Mouse (Mus musculus) splenic B cell, adult 2 months (primary cell): ENCODE measurements at regions not wholly inside any gene's neighbourhood (a gene's known extent, or its start where the extent isn't known, plus 50 kb on each side); places are given as distances from the start of the nearest gene placed in this dataset.

ENCODE experiments used
- DNase-seq: peaks from one replicate; pipeline ENCODE4 v3.0.0-alpha.2; 2011; ENCODE audit warnings: low read depth, low spot score
- H3K27me3 ChIP-seq: 2 replicates; pipeline ENCODE4 v1.6.1; 2012; ENCODE audit warnings: mild to moderate bottlenecking, low read length, moderate library complexity, mixed read lengths; ENCODE audit not compliant: control insufficient read depth, poor library complexity, insufficient read depth, severe bottlenecking
- H3K36me3 ChIP-seq: 2 replicates; pipeline ENCODE4 v1.6.1; 2012; ENCODE audit warnings: mild to moderate bottlenecking, low read length, moderate library complexity, mixed read lengths; ENCODE audit not compliant: control insufficient read depth, poor library complexity, insufficient read depth, severe bottlenecking

DNA sequence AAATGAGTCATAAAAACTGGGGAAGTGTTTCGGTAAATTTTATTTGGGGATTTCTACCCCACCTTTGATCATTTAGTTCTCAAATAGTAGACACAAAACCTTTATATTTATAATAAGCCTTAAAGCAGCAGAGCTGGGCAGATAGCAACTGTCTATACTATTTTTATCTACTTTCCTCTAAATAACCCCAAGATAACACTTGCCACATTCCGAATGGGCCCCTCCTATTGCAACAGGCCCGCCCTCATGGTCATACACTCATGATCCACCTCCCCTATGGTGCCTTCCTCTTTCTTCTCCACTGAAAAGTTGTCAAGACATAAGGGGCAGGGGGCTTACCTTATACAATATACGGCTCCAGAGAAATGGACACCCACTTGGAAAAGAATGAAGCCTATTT is 195.5 kb upstream of the Atp2b1 start:
- DNase-seq: no peak
- Histone ChIP-seq H3K27me3 (no peaks in the 10 kb centered on the region), H3K36me3 (no peaks in the 10 kb centered on the region)

DNA sequence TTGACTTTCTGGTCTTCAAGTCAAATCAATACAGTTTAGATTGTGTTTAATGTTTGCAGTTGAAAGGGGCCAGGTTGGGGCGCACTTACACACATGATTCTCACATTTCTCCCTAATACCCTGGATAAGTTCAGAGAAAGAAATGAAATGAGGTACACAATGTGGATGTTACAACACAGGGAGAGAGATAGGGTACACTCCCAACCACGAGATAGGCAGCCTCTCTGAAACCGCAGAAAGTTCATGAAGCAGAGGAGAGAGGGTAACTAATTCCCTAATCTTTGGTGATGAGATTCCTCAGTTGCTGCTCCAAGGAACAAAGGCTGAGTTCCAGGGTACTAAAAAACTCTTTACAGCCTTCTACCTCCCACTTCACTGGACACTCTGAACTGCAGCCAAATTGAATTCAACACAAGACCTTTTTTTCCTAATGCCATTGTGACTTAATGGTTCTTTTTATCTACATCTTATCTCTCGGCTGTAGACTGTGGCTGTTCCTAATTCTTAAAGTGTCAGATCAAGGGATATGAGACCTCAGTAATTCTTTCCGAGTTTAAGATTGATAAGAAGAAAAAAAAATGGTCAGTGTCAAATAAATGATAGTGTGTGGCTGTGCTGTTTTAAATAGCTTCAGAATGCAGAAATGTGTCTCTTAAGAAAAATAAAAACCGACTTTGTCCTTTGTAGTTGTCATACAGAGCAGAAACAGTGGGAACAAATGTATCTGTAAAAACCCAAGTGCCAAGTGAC is 193.8 kb upstream of the Atp2b1 start:
- H3K36me3 ChIP-seq: no peaks in the 10 kb centered on the region
- no peak for DNase-seq
- H3K27me3 ChIP-seq: no peaks in the 10 kb centered on the region

DNA sequence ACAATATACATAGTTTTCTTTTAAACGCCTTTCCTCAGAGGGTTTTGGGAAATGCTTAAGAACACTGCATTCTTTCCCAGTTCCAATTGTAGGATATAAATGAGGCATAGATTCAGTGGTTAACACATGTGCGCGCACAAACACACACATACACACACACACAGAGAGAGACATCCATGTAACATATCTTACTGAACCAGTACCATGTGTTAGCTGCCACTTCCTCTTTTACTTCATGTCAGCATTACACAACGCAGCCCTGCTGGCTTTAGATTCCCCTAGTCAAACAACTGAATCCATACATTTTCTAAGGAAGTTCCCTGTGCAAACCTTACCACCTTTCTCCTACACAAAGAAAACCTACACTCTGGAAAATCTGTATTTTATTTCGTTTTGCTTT is 189.1 kb upstream of the Atp2b1 start:
- no peaks in the 10 kb centered on the region for H3K36me3 ChIP-seq
- peak; percentile 43 for DNase-seq

DNA sequence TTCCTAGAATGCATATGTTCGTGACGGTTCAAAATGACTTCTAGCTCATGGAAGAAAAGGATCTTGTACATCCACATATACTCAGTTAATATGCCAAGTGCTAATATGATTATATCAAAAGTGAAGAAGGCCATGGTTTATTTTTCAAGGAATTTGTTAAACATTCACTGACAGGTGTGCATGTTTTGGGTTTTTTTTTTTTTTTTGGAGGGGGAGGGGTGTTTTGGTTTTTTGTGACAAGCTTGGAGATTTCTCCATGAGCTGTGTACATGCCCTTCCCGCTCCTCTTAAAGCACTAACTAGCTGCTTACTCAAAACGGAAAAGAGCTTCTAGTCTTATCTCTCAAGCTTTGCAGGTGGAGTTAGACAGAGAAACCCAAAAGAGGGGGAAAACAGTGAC is 187.1 kb upstream of the Atp2b1 start:
- Histone ChIP-seq H3K36me3 (no peaks in the 10 kb centered on the region), H3K27me3 (no peaks in the 10 kb centered on the region)
- DNase-seq: no peak

More for the DNA sequence above, 189.1 kb upstream of the Atp2b1 start:
- H3K27me3 ChIP-seq: no peaks in the 10 kb centered on the region

DNA sequence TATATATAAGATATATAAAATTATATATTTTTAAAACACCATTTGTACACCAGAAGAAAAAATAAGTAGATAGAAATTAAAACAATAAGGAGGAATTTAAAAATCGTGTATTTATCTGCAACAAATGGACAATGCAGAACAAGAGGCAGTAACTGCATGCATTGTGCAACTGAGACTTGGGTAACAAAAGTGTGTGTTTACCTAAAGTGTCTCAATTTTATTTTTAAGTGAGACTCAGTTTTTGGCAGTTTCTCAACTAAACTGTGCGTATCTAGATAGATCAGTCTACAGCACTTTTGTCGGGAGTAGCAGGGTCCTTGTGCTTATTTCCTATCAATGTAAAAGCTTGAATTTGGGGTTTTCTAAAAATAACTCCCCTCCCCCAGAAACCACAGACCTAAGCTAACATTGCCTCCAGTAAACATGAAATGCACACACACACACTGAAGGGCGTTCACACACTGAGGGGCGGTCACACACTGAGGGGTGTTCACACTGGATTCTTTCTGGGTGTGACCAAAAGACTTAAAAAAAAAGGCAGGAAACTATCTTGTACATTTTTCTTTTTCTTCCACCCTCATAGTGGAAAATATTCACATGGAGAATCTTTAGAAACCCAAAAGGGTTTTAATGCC is 185.7 kb upstream of the Atp2b1 start:
- DNase-seq: no peak
- H3K36me3 ChIP-seq: no peaks in the 10 kb centered on the region
- H3K27me3 ChIP-seq: no peaks in the 10 kb centered on the region

- Histone ChIP-seq H3K27me3 (no peaks in the 10 kb centered on the region), H3K36me3 (no peaks in the 10 kb centered on the region)
- no peak for DNase-seq
Observed at GRCm38 (mm10) chr10:98733950-98734585, 180.1 kb upstream of the Atp2b1 start.

GRCm38 (mm10) chr10:98740507-98741147 is 173.6 kb upstream of the Atp2b1 start:
- no peaks in the 10 kb centered on the region for H3K27me3 ChIP-seq
- no peak for DNase-seq
- no peaks in the 10 kb centered on the region for H3K36me3 ChIP-seq

DNA sequence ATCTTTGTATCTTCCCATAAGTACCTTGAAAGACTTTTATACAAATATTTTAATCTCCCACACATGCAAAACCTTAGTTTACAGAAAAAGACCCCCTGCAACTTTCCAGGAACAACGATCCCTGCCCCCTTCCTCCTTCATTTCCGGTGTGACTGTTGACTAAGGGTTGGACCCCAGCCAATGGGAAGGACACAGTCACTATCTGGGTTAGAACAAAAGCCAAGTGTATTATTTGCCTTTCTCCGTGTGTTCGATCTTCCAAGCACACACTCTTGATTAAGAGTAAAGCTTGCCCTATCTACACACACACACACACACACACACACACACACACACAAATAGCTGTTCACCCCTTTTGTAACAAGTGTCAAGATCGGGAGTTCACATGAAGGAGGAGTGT is 172.8 kb upstream of the Atp2b1 start:
- no peak for DNase-seq
- H3K36me3 ChIP-seq: no peaks in the 10 kb centered on the region

DNA sequence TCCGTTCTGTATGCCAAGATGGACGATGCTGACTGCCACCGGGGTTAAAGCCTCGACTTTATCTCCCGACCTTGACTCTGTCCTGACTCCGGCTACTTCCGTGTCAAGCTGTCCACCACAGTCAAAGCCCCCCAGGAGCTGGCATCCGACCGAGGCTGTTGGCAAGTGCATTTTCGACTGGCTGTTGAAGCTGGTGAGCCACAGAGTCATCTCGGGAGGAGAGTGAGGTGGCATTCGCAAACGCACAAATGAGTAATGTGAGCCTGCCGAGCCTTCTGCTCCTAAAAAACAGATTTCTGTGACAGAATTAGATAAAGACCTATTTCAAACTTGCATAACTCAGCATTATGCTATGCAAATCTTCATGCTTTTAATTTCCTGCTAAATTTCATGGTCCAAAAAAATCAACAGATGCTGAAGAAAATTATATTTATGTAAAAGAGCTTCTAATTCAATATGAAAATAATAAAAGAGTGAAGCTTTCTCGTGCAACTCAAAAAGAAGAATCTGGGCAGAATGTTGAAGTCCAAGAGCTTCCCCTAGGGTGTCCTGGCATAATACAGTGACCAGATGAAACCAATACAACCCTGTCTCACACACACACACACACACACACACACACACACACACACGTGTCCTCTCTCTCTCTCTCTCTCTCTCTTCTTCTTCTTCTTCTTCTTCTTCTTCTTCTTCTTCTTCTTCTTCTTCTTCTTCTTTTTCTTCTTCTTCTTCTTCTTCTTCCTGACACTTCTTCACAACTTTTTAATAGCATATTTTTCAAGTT is 171.2 kb upstream of the Atp2b1 start:
- no peaks in the 10 kb centered on the region for H3K36me3 ChIP-seq
- DNase-seq: no peak
- H3K27me3 ChIP-seq: no peaks in the 10 kb centered on the region

More for the DNA sequence above, 172.8 kb upstream of the Atp2b1 start:
- no peaks in the 10 kb centered on the region for H3K27me3 ChIP-seq

GRCm38 (mm10) chr10:98744246-98744645 is 170.0 kb upstream of the Atp2b1 start:
- Histone ChIP-seq H3K36me3 (no peaks in the 10 kb centered on the region), H3K27me3 (no peaks in the 10 kb centered on the region)
- peak; percentile 82 for DNase-seq

- no peaks in the 10 kb centered on the region for H3K27me3 ChIP-seq
- DNase-seq: no peak
- H3K36me3 ChIP-seq: no peaks in the 10 kb centered on the region
Observed at GRCm38 (mm10) chr10:98744662-98745061, 169.5 kb upstream of the Atp2b1 start.

GRCm38 (mm10) chr10:98745409-98745808 is 168.8 kb upstream of the Atp2b1 start:
- Histone ChIP-seq H3K36me3 (no peaks in the 10 kb centered on the region), H3K27me3 (no peaks in the 10 kb centered on the region)
- no peak for DNase-seq

DNA sequence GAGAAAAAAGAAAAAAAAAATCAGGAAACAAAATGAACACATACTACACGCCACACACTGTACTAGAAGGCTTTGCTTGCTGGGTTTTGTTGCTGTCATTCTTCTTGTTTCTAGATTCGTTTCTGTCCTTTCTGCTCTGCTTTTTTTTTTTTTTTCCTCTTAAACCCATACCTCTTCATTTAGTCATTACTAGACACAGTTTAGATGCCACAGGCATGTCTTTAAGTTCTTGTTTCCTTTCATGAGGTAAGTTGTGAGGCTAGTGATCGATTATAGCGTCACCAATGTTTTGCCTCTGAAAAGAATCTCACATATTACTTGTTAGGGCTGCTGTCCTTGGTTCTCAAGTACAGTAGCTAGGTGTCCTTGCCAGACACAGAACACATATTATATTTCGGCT is 168.3 kb upstream of the Atp2b1 start:
- DNase-seq: no peak
- Histone ChIP-seq H3K27me3 (no peaks in the 10 kb centered on the region), H3K36me3 (no peaks in the 10 kb centered on the region)

DNA sequence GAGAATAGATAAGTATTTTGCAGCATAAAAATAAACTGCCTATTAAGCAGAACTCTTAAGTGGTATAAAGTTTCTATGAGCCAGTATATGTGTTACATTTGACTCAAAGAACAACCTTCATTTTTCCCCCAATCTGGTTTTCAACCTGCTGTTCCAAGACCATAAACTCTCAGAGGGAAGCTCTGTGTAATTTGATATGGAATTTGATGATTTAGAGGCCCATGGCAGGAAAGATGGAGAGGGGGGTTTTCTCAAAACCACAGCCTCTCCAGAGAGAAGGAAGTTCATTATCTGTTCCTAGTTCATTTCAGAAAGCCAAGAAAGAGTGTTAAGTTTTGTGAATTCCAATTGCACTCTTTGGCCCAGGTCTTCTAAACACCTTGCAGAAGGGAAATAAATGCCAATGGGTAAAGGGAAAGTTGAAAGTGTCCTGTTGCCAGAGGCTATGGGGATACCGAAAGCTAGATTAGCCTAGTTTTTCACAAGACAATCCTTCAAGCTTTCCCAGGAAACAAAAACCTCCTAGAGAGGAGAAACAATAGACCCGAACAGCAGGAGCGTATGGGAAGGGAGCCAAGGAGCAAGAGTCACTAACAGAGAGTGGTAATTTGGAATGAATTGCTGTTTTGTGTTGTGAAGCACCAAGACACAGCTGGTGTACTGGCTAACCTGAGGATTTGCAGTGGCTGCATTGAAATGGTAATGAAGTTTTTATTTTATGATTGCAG is 165.2 kb upstream of the Atp2b1 start:
- H3K36me3 ChIP-seq: no peaks in the 10 kb centered on the region
- DNase-seq: no peak
- no peaks in the 10 kb centered on the region for H3K27me3 ChIP-seq
